Mouse (Mus musculus) stomach, embryonic 16.5 days (tissue): ENCODE results near the gene Impdh1. TPM values are rescaled to one million over a fixed set of nuclear protein-coding genes. Genes with fewer than 3 reads are reported as not detected.

Source experiments
- ATAC-seq: fragments of 200-750 bp; cut with Nextera tagmentation; 2 replicates; pipeline ENCODE4 v1.8.0; 2017; ENCODE audit warnings: moderate number of reproducible peaks, moderate TSS enrichment; ENCODE audit not compliant: insufficient read depth, low FRiP score
- H3K27ac ChIP-seq: fragments of 300-500 bp; sonication (generic); 2 replicates; pipeline ENCODE4 v1.5.1; 2014; ENCODE audit warnings: low read length
- H3K27me3 ChIP-seq: fragments of 300-500 bp; sonication (generic); 2 replicates; pipeline ENCODE4 v1.6.1; 2014; ENCODE audit warnings: low read length, control low read depth, mixed read lengths; ENCODE audit not compliant: control insufficient read depth, insufficient read depth
- H3K36me3 ChIP-seq: fragments of 300-500 bp; sonication (generic); 2 replicates; pipeline ENCODE4 v1.6.1; 2014; ENCODE audit warnings: low read length; ENCODE audit not compliant: control insufficient read depth, insufficient read depth
- H3K4me1 ChIP-seq: fragments of 300-500 bp; sonication (generic); 2 replicates; pipeline ENCODE4 v1.6.1; 2014; ENCODE audit warnings: low read length, control low read depth, mixed read lengths; ENCODE audit not compliant: control insufficient read depth, insufficient read depth
- H3K4me2 ChIP-seq: fragments of 300-500 bp; sonication (generic); 2 replicates; pipeline ENCODE4 v1.6.1; 2014; ENCODE audit warnings: low read depth, low read length, mixed read lengths
- H3K4me3 ChIP-seq: fragments of 300-500 bp; sonication (generic); replicated peaks from 2 replicates; pipeline ENCODE4 v1.5.1; 2014; ENCODE audit warnings: mild to moderate bottlenecking, low read length
- H3K9ac ChIP-seq: fragments of 300-500 bp; sonication (generic); 2 replicates; pipeline ENCODE4 v1.6.1; 2014; ENCODE audit warnings: low read length
- H3K9me3 ChIP-seq: fragments of 300-500 bp; sonication (generic); replicated peaks from 2 replicates; pipeline ENCODE4 v1.6.1; 2016; ENCODE audit warnings: low read length, control low read depth; ENCODE audit not compliant: control insufficient read depth
- WGBS: fragments of 180-500 bp; shearing (Covaris S2); extraction: QIAGEN DNeasy Blood & Tissue Kit; methylation state at CpG from one replicate; pipeline ENCODE4 v1.1.7; 2014; 5-methylcytosine and 5-hydroxymethylcytosine counted together
- polyA plus RNA-seq: library from polyadenylated mRNA; unstranded; fragments of >200 nt; fragmentation: Nextera tagmentation; extraction: Ambion mirVana; gene quantifications from 2 replicates; pipeline ENCODE4 v1.2.1, GENCODE M21; 2015

The Impdh1 gene
- polyA plus RNA-seq, 1 experiment from 2014 or later, result 43.4 TPM

DNA sequence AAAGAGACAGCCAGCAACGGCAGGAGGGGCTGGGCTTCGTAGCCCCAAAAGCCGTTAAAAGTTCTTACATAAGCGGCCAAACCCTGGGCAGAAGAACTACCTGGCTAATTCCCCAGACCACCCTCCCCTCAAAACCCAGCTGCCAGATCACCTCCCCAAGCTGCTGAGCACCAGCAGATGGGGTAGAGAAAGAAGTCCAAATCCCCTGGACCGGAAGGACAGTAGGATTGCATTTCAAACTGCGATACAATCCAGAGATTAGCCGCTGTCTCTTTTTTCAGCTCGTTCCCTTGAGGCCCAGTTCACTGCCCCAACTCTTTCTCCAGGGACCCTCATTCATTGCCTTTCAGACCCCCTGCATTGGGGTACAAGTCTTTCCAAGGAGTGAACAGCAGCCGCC, 983 bp downstream of the Impdh1 start:
- H3K4me2 ChIP-seq, result peak overlapping the region; percentile 92
- H3K4me3 ChIP-seq, result peak overlapping the region; percentile 76
- H3K9ac ChIP-seq, result peak overlapping the region; percentile 76
- no peak for ATAC-seq
- no peaks in the 10 kb centered on the region for H3K36me3 ChIP-seq
- peaks cover 17% of the 10 kb centered on the region for H3K27me3 ChIP-seq
- no peaks in the 10 kb centered on the region for H3K9me3 ChIP-seq
- H3K4me1 ChIP-seq, result peaks cover 33% of the 10 kb centered on the region
- no peak overlapping the region for H3K27ac ChIP-seq
- 23% methylated on average over 9 of the region's 9 CpGs for WGBS

GRCm38 (mm10) chr6:29214776-29215175, 1.4 kb downstream of the Impdh1 start:
- peaks cover 17% of the 10 kb centered on the region for H3K27me3 ChIP-seq
- H3K9ac ChIP-seq, result peak overlapping the region; percentile 76
- no peak overlapping the region for H3K27ac ChIP-seq
- WGBS, result 51% methylated on average over 5 of the region's 5 CpGs
- no peaks in the 10 kb centered on the region for H3K36me3 ChIP-seq
- no peak for ATAC-seq
- no peaks in the 10 kb centered on the region for H3K9me3 ChIP-seq
- peaks cover 33% of the 10 kb centered on the region for H3K4me1 ChIP-seq
- peak overlapping the region; percentile 92 for H3K4me2 ChIP-seq
- peak overlapping the region; percentile 76 for H3K4me3 ChIP-seq

GRCm38 (mm10) chr6:29214245-29214644, 1.9 kb downstream of the Impdh1 start:
- no peak for ATAC-seq
- H3K9me3 ChIP-seq, result no peaks in the 10 kb centered on the region
- H3K4me2 ChIP-seq, result no peak overlapping the region
- peaks cover 17% of the 10 kb centered on the region for H3K27me3 ChIP-seq
- H3K9ac ChIP-seq, result peak overlapping the region; percentile 3
- no peaks in the 10 kb centered on the region for H3K36me3 ChIP-seq
- H3K4me3 ChIP-seq, result no peak overlapping the region
- peaks cover 33% of the 10 kb centered on the region for H3K4me1 ChIP-seq
- 29% methylated on average over 1 of the region's 1 CpGs for WGBS
- H3K27ac ChIP-seq, result no peak overlapping the region

DNA sequence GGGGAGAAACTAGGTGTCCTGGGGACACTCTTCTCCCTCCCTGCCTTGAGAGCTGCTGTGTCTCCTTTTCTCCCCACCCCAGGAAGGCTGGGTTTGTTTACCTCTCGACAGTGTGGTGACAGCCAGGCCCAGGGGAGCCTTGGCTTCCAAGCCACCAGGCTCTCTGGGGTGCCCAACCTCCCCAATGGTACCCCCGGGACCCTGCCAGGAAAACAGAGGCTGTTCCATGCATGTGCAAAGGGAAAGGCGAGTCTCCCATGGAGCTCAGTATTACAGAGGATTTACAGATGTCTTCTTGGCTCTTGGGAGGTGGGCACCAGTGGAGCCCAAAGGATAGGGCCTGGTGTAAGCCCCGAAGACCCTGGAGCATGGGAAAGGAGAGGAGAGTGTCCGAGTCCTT, 2.7 kb downstream of the Impdh1 start:
- Histone ChIP-seq H3K4me1 (peaks cover 33% of the 10 kb centered on the region), H3K9me3 (no peaks in the 10 kb centered on the region), H3K4me2 (no peak overlapping the region), H3K27ac (no peak overlapping the region), H3K36me3 (no peaks in the 10 kb centered on the region), H3K4me3 (no peak overlapping the region), H3K9ac (no peak overlapping the region; the same call in 1 of the 2 replicates), H3K27me3 (peaks cover 17% of the 10 kb centered on the region)
- ATAC-seq, result no peak
- WGBS, result 67% methylated on average over 5 of the region's 5 CpGs

DNA sequence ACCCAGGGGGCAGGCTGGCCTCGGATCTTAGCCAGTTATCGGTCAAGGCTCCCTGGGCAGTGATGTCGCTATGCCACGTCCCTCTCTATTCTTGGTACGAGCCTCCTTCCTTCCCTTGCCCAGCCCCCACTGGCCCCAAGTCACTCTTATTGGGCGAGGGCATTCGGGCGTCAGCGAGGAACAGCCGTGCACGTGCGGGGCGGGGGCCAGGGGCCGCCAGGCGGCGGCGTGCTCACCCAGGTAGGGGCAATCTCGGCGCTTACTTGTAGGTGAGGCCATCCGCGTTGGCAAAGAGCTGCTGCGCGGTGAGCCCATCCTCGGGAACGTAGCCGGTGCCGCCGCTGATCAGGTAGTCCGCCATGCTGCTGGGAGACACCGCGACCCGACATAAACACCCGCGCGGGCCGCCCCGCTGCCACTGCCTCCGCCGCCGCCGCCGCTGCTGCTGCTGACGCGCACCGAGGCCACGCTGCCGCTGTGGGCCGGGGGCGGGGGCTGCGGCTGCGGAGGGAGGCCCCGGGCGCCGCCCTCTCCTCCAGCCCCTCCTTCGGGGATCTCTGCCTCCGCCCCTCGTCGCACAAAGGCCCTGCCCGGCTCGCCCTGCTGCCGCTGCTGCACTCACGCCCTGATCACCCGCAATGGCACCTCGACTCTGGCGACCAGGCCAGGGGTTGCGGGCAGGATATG, 4.2 kb downstream of the Impdh1 start:
- Histone ChIP-seq H3K27me3 (peaks cover 17% of the 10 kb centered on the region), H3K4me1 (peaks cover 33% of the 10 kb centered on the region), H3K9ac (peak overlapping the region; percentile 82), H3K9me3 (no peaks in the 10 kb centered on the region), H3K4me3 (peak overlapping the region; percentile 81), H3K36me3 (no peaks in the 10 kb centered on the region), H3K4me2 (peak overlapping the region; percentile 97), H3K27ac (peak overlapping the region; percentile 56)
- ATAC-seq, result peak; percentile 87
- under 1% methylated on average over 64 of the region's 66 CpGs for WGBS

DNA sequence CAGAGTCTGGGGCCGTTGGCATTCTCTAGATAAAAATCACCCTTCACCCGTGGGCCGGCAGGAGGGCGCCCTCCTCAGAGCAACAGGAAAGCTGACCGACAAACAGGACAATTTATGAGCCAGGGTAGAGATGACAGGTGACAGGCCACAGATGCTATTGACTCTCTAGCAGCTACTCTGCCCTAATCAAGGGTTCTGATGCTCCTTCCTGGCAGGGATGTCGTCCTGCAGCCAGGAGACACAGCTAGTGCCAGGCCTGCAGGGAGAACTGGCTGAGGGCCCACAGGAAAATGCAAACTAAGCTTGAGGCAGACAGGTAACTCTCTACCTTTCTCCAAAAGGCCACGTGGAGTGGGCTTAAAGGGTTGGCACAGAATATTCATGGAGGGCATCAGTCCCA, 5.0 kb downstream of the Impdh1 start:
- 23% methylated on average over 7 of the region's 7 CpGs for whole genome bisulfite sequencing
- H3K9ac ChIP-seq, result peak overlapping the region; percentile 82
- H3K27ac ChIP-seq, result no peak overlapping the region
- H3K36me3 ChIP-seq, result 0 out of 2 replicates have a peak, but pooled peaks cover 1% of the 10 kb centered on the region
- H3K9me3 ChIP-seq, result no peaks in the 10 kb centered on the region
- ATAC-seq, result no peak
- H3K4me1 ChIP-seq, result peaks cover 33% of the 10 kb centered on the region
- H3K4me2 ChIP-seq, result peak overlapping the region; percentile 97
- peak overlapping the region; percentile 81 for H3K4me3 ChIP-seq
- H3K27me3 ChIP-seq, result peaks cover 17% of the 10 kb centered on the region

- no peak overlapping the region for H3K4me2 ChIP-seq
- ATAC-seq, result no peak
- no peak overlapping the region for H3K9ac ChIP-seq
- H3K4me1 ChIP-seq, result peaks cover 31% of the 10 kb centered on the region
- H3K9me3 ChIP-seq, result no peaks in the 10 kb centered on the region
- H3K36me3 ChIP-seq, result peaks cover 5% of the 10 kb centered on the region; the same call in 1 of the 2 replicates
- no peak overlapping the region for H3K4me3 ChIP-seq
- H3K27me3 ChIP-seq, result peaks cover 17% of the 10 kb centered on the region
- no peak overlapping the region for H3K27ac ChIP-seq
- WGBS, result 81% methylated on average over 9 of the region's 9 CpGs
These were observed 5.8 kb downstream of the Impdh1 start for GRCm38 (mm10) chr6:29210231-29210936.

- H3K4me3 ChIP-seq, result no peak overlapping the region
- no peaks in the 10 kb centered on the region for H3K9me3 ChIP-seq
- WGBS, result 89% methylated on average over 5 of the region's 5 CpGs
- H3K9ac ChIP-seq, result no peak overlapping the region
- no peak overlapping the region for H3K27ac ChIP-seq
- H3K27me3 ChIP-seq, result no peaks in the 10 kb centered on the region
- peaks cover 5% of the 10 kb centered on the region; the same call in 1 of the 2 replicates for H3K36me3 ChIP-seq
- ATAC-seq, result no peak
- peaks cover 11% of the 10 kb centered on the region for H3K4me1 ChIP-seq
- no peak overlapping the region for H3K4me2 ChIP-seq
These were observed 8.0 kb downstream of the Impdh1 start for GRCm38 (mm10) chr6:29208178-29208577.

DNA sequence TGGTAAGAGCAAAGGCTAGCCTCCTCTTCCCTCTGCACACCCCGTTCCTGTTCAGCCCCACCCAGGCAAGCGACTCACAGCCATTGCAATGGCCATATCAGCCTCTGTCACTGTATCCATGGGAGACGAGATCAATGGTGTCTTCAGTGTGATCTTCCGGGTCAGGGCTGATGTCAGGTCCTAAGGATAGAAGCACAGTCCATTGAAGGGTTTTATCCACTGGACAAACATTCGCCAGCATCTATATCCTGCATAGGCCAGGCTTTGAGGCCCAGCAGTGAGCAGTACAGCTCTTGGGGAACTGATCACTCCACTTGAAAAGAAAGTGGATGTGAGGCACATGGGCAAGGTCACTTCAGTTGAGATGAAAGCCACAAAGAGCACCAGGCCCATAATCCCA, 9.1 kb downstream of the Impdh1 start:
- Histone ChIP-seq H3K9ac (no peak overlapping the region), H3K9me3 (no peaks in the 10 kb centered on the region), H3K36me3 (peaks cover 5% of the 10 kb centered on the region; the same call in 1 of the 2 replicates), H3K4me2 (no peak overlapping the region), H3K4me1 (peaks cover 6% of the 10 kb centered on the region), H3K4me3 (no peak overlapping the region), H3K27me3 (no peaks in the 10 kb centered on the region), H3K27ac (no peak overlapping the region)
- no peak for ATAC-seq
- WGBS, result 86% methylated on average over 5 of the region's 5 CpGs
